Mouse (Mus musculus): ENCODE results near the gene Poll.

Poll gene

GRCm38 (mm10) chr19:45577141-45577750, 16.9 kb upstream of the Poll start:
- no peak for DNase-seq (ENCODE audit: low spot score in 2 of 2)

GRCm38 (mm10) chr19:45575632-45576001, 15.3 kb upstream of the Poll start:
- DNase-seq (ENCODE audit: low spot score in 2 of 2), result no peak

DNA sequence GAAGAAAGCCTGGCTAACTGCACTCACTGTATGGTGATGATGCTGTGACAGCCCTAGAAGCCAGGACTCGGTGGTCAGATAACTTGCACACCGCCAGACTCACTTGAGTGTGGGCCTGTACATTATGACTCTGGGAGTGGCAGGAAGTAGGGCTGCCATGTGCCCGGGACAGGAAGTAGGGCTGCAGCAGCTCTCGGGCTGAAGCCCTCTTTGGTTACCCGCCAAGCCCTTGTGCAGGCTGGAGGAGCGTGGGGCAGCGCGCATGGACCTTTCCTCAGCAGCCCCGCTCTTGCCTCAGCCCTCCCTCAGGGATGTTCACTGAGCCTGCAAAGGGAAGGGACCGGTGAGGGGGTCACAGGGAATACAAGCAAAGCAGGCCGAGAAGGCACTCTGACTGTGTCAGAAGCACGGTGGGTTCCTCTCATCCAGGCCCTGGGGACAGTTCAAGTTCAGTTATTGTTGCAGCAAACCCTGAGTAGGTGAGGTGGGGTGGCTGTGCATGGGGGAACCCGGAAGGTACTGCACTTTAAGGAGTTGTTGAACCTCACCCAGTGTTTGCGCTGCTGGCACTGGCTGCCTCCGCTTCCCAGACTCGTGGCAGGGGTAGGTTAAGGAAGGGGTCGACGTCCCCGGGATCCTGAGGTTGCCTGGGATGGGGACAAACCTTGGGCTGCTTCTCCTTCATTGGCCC, 14.8 kb upstream of the Poll start:
- peak; percentile 39 to 50 for DNase-seq (ENCODE audit: low spot score in 2 of 2)

- DNase-seq (ENCODE audit: low spot score in 2 of 2), result no peak
Measured at GRCm38 (mm10) chr19:45574339-45574898, 14.1 kb upstream of the Poll start.

DNA sequence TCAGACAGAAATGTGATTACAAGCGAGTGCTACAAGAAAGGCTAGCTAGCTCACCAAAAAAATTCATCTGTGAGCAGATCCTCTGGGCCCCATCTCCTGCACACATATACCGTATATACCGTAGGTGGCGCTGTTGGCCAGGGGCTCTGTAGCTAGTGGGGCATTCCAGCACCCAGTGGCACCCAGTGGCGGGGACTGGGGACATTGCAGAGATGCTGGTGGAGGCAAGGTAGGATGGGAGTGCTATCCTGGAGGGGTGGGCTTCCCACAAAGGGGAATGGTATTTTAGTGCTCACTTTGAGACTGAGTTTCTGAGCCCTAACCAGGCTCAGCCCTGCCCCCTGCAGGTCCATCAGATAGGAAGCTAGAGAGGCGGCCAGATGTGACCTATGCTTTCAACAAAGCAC, 13.5 kb upstream of the Poll start:
- DNase-seq (ENCODE audit: low spot score in 2 of 2), result peak; percentile 74 to 86

GRCm38 (mm10) chr19:45573033-45573432, 12.7 kb upstream of the Poll start:
- no peak for DNase-seq (ENCODE audit: low spot score in 2 of 2)

DNA sequence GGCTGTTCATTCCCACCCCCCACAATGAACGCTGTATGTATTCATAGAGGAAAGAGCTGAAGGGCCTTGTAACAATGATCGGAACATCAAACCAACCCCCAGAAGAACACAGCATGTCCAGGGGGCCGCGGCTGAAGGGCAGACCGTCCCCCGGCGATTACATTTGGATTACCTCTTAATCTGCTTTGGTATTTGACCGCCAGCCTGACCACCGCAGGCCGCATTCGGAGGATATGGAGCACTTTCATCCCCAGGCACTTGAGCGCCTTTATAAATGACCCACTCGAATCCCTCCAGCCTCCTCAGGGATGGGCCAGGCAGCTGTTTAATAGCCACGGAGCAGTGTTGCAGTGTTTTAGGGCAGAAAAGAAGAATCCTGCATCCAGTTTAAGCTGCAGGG, 7.0 kb upstream of the Poll start:
- no peak for DNase-seq (ENCODE audit: low spot score in 2 of 2)

DNA sequence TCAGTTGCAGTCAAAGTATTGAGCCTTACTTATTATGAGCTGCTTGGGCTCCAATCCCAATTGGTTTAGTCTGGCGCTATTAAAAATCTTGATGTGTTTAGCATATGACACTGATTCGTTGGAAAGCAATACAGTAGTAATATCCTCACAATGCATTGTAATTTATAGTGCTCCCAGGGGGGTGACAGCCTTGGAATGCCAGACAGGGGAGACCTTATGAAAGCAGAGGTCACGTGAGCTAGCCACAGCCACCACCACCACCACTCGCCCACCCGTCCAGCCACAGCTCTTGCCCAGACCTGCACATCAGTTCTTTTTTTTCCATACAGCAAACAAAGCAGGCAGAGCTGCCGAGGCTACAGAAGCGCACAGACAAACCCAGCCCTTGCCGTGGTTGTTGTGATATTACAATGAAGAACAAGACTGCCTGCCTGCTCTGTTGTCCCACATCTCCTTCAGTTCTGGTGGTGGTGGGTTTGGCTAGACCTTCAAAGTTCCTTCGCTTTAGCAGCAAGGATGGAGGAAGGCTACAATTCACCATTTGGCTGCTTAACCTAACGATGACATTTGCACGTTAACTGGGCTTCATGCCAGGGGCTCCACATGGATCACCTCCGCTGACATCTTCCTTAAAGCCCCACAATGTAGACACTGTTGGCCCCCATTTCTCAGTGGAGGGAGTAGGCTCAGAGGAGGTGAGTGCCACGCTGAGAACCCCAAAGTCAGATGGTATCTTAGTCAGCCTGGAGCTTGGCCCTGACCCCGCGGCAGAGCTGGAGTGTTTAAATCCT, 5.8 kb upstream of the Poll start:
- no peak for DNase-seq (ENCODE audit: low spot score in 2 of 2)

DNA sequence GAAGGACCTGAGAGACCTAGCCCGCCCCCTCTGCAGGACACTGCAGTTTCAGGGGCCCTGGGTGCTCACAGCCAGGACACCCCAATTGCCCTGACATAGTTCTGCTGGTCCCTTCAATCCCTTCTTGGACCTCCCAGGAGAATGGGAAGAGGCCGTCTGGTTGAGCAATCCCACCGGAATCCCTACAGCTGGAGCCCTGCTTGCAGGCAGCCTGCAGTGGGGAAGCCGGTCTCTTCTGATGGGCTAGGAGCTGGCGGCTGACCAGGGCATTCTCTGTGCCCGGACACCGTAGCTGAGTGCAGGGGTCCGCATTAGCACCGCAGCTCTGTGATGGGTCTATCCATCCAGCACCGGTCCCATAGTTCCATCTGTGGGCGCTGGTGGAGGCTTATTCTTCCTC, 6.2 kb downstream of the Poll start:
- DNase-seq (ENCODE audit: low spot score in 2 of 2), result no peak

- no peak for DNase-seq (ENCODE audit: low spot score in 2 of 2)
Measured at GRCm38 (mm10) chr19:45552187-45552586, 8.1 kb downstream of the Poll start.

DNA sequence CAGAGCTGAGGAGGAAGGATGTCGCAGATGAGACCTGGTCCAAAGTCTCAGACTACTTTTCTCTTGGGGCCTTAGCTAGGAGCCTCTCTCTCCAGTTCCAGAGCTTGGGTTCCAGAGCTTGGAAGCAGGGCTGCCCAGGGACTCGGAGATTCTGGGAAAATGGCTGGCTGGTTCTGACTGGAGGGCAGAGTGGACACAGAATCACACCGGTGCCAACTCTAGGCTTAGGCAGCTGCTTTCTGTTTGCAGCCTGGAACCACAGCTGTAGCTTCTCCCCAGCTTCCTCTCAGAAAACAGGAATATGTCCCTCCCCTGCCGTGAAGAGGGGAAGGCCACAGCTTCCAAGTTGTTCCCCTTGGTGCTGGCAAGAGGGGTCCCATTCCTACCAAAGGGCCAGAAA, 10.4 kb downstream of the Poll start:
- DNase-seq (ENCODE audit: low spot score in 2 of 2), result no peak

- DNase-seq (ENCODE audit: low spot score in 2 of 2), result no peak
Measured at GRCm38 (mm10) chr19:45549128-45549915, 11.0 kb downstream of the Poll start.

DNA sequence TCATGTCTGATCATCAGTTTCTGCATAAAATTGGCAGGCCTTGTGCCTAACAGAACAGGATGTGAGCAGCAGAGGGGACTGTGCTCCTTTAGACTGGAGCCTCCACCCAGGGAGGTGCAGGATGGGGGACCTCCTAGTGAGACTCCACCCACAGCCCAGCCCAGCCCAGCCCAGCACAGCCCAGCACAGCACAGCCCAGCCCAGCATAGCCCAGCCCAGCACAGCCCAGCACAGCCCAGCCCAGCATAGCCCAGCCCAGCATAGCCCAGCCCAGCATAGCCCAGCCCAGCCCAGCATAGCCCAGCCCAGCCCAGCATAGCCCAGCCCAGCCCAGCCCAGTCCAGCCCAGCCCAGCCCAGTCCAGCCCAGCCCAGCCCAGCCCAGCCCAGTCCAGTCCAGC, 12.1 kb downstream of the Poll start:
- peak in 1 of 2 experiments; percentile 30 for DNase-seq (ENCODE audit: low spot score in 2 of 2)

DNA sequence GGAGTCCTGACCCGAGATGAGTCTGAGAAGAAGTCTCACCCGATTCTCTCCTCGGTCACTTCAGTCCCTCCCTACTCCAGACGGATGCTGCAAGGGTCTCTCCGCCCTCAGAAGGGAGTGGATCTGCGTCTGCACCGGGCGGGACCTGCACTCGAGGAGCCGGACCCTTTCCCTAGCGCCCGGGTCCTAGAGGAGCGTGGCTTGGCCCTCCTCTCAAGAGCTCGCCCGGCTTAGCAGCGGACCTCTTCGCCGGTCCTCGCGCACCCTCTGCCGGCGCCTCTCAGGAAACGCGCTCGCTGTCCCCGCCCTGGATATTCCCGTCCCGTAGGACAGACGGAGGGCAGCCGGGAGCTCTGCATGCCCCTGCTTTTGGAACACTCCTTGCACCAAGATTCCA, 15.4 kb downstream of the Poll start:
- peak; percentile 76 to 82 for DNase-seq (ENCODE audit: low spot score in 2 of 2)

GRCm38 (mm10) chr19:45544152-45544924, 16.0 kb downstream of the Poll start:
- DNase-seq (ENCODE audit: low spot score in 2 of 2), result peak in 1 of 2 experiments; percentile 40

- no peak for DNase-seq (ENCODE audit: low spot score in 2 of 2)
Measured at GRCm38 (mm10) chr19:45542061-45542460, 18.3 kb downstream of the Poll start.

DNA sequence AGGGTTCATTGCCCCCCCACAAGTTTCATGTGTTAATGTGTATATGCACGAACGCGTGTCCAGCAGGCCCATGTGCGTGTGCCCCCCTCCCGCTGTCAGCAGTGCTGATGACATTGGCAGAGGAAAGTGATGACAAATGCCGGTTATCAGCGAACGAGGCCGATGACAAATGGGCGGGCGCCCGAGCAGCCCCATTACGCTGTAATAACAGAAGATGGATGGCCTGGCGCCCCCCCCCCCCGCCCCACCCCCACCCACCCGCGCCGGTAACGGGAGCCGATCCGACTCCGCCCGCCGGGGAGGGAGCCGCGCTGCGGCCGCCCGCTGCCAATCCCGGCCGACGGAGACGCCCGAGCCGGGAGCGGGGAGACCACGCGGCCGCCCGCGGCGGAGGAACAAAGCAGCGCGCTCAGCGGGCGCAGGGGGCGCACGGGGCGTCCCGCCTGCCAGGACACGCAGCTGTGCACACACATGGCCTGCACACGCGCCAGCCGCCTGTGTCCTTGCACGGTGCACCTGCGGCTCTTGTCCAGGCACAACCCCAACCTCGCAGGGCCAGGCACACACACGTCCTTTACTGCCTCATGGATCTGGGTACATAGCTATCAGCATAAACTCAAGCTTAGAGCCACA, 18.8 kb downstream of the Poll start:
- DNase-seq (ENCODE audit: low spot score in 2 of 2), result peak in 1 of 2 experiments; percentile 53

GRCm38 (mm10) chr19:45540657-45541408, 19.5 kb downstream of the Poll start:
- DNase-seq (ENCODE audit: low spot score in 2 of 2), result no peak

- peak; percentile 59 to 77 for DNase-seq (ENCODE audit: low spot score in 2 of 2)
Measured at GRCm38 (mm10) chr19:45537505-45537904, 22.8 kb downstream of the Poll start.

DNA sequence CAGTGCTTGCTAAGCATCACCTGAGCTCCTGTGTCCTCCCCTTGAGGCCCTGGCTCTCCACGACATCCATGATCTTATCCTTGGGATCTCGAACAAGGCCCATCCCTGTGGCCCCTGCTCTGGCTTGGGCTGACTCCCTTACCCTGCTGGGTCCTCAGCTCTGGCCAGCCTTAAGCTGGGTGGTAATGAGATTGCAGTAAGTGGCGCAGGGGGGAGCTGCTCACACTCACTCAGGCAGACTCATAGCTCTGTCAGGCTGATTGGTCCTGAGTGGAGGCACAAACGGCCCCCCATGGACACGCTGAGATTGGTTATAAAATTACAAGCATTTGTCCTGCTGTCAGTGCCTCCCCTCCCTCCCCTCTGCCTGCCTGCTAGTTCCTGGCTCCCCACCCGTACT, 24.4 kb downstream of the Poll start:
- DNase-seq (ENCODE audit: low spot score in 2 of 2), result no peak

All from spleen, postnatal 10 days (tissue).